Mouse (Mus musculus): ENCODE results near the gene Acap1. TPM values are rescaled to one million over a fixed set of nuclear protein-coding genes. Genes with fewer than 3 reads are reported as not detected.
A peak's percentile ranks its signal among the peaks of the same experiment; 100 is the strongest.
"Not testable (repeated sequence)": the region's sequence is repeated elsewhere in the genome, so short reads cannot be mapped to it uniquely, and the experiment has no call there.

Gene Acap1
- total RNA-seq, 1 experiment from 2014 or later, result 81.7 TPM

DNA sequence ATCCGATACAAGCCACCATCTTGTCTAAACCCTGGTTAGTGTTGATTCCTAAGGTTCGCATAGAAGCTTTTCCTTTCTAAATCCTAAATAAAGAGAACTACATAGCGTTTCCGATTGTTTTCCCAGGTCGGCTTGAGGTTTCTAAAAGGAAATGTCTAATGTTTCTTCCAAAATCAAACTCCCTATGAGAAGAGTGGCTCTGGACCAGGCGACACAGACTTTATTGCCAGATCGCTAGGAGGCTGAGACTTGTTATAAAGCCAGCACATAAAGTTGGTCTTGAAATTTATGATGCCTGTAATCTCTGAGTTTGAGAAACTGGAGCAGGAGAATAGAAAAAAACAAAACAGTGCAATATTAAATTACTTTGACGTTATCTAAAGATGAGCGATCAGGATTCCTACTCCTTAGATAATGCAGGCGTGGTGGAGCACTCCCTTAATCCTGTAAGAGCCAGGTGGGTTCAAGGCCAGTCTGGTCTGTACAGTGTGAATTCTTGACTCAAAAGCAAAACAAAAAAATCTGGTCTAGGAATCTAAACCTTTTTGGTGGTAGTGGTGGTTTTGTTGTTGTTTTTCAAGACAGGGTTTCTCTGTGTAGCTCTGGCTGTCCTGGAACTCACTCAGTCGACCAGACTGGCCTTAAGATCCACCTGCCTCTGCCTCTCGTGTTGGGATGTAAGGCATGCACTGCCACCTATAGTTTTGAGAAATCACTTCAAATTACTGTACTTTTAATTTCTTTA is 26.8 kb upstream of the Acap1 start:
- no peak for ATAC-seq (replicated peaks; ENCODE audit: low read depth, poor library complexity, severe bottlenecking)

DNA sequence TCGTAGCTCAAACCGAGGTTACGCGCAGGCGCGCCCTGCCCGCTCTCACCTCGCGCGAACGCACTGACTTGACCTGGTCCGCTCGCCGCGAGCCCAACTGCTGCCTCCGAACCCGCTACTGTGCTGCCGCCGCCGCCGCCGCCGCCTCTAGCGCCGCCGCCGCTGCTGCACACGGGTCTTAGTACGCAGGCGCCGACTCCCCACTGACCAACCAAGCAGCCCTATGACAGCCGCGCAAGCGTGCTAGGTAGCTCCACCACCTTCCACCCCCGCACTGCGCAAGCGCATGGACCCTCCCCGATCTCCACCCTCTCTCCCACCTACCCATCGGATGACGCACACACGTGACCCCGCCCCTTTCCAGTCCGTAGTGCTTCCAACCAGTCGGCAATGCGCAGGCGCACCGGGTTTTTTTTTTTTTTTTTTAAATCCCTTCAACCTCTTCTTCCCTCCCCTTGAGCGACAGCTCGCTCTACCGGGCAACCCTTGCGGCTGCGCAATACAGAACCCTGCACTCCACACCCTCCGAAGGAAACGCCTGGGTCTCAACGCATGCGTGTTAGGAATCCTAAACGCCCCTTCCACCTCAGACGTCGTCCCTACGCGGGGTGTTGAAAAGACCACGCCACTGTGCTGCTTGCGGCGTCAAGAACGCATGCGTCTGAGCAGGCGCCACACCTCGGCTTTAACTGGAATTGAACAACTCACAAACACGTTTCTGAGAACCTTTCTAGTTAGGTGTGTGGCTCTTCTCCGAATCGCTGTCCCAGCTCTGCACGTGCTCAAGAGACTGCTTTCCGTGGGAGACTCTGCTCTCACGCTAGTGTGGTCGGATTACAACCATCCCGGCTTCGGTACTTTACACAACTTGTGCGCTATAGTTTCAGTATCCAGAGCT is 26.0 kb upstream of the Acap1 start, which contains the start of gene Eif5a:
Eif5a (minus strand) TSS at position 845 of the 898 bp plus-strand sequence.
- peak; percentile 83 for ATAC-seq (replicated peaks; ENCODE audit: low read depth, poor library complexity, severe bottlenecking)

DNA sequence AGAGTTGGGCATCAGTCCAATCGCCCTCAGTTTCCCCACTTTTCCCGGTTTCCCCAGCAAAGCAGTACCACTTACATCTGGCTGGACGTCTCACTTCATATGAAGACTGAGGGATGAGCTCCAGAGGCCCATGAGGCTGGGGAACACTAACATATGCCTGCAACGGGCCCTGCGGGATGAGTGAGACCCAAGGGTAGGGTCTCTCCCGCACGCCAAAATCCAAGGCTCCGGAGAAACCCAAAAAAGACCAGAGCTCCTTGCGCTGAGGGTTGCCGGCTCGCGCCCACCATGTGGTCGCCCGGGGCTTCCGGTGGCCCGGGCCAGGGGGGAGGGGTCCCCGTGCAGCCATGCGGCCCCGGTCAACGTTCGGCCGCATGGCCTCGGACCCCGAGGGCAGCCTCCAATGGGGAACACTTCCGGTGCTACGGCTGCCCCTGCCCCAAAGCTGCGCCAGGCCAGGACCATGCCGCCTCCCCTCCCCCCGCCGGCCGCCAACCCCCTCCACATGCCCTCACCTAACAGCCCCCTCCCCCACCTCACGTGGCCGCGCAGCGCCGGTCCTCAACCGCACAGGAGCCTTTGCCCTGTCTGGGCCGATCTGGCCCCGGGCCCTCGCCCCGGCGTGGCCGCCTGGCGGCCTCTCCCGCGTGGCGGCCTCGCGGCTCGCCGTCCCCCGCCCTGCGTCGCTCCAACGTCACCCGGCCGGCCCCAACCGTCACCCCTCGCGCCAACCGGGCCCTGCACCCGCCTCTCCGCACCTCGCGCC is 25.1 kb upstream of the Acap1 start:
- no peak for ATAC-seq (replicated peaks; ENCODE audit: low read depth, poor library complexity, severe bottlenecking)

DNA sequence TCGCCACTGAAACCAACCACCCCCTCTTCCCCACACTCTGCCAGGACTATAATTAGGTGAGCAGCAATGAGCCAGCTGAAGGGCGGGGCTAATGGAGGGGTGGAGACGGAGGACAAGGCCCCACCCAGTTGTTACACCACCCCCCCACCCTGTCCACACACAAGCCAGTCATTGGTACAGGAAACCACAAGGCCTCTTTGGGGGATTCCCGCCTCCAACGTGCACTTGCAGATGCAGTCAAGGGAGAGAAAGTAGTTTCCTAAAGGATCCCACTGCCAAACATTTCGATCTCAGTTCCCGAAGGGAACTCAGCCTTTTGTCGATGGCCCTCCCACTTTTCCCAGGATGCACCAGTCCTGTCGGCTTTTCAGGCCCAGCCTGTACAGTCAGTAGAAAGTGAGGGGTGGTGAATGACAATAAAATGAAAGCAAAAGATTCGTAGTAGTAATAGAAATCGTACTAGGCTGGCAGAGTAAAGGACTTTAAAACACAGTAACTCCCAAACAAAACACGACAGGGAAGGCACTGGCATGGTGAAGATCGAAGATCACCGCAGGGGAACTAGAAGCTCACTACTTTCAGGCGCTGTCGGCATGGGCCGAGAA is 24.4 kb upstream of the Acap1 start:
- ATAC-seq (replicated peaks; ENCODE audit: low read depth, poor library complexity, severe bottlenecking), result peak; percentile 42

DNA sequence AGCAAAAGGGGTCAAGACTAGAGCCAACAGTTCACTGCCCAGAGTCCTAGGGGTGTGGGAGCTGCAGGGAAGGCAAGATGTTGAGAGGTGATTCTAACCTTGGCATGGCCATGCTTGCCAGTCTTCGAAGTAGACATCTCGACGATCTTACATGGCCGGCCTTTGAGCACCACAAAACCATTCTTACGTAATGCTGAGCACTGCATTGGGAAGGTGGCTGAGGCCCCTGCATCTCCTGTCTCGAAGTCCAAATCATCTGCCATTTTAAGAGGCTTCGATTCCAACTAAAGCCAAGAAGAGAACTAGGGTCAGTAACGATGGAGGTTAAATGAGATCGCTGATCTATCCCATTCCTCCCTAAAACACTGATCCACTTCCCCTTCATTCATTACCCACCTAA is 23.7 kb upstream of the Acap1 start:
- no peak for ATAC-seq (replicated peaks; ENCODE audit: low read depth, poor library complexity, severe bottlenecking)

DNA sequence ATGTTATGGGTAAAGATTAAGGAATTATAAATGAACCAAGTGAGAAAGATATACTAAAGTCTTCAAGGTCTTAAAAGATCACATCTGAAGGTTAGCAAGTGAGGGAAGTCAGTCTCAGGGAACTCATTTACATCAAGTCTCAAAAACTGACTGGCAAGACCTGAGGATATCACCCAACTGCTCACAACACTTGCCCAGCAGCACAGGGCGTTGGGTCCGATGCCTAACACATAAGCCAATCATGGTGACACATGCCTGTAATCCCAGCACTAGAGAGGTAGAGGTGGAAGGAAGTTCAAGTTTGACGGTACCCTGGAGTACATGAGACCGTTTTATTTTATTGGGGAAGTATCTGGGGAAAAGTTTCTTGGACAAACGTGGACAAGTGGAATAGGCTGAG is 22.8 kb upstream of the Acap1 start:
- no peak for ATAC-seq (replicated peaks; ENCODE audit: low read depth, poor library complexity, severe bottlenecking)

DNA sequence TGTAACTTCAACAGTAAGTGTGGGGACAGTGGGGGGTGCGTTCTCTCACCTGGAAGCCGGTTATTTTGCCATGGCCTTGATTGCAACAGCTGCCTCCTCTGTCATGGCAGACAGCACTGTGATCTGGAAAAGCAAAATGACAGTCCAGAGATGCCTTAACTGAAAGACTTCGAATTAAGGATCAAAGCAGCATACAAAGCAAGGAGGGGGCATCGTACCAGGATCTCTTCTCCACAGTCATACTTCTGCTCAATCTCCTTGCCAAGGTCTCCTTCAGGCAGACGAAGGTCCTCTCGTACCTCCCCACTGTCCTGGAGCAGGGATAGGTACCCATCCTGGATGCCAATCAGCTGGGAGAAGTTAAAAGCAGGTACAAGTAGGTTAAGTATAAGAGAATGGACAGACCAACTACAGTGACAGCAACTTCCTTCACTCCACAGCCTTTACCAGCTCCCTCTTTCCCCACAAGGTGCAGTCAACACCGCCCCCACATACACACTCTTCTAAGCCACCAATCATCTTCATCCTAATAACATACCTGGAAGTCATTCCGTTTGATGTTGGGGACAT is 22.1 kb upstream of the Acap1 start:
- no peak for ATAC-seq (replicated peaks; ENCODE audit: low read depth, poor library complexity, severe bottlenecking)

- not testable (repeated sequence) for ATAC-seq (replicated peaks; ENCODE audit: low read depth, poor library complexity, severe bottlenecking)
Observed at GRCm38 (mm10) chr11:69916652-69917378, 21.5 kb upstream of the Acap1 start.

DNA sequence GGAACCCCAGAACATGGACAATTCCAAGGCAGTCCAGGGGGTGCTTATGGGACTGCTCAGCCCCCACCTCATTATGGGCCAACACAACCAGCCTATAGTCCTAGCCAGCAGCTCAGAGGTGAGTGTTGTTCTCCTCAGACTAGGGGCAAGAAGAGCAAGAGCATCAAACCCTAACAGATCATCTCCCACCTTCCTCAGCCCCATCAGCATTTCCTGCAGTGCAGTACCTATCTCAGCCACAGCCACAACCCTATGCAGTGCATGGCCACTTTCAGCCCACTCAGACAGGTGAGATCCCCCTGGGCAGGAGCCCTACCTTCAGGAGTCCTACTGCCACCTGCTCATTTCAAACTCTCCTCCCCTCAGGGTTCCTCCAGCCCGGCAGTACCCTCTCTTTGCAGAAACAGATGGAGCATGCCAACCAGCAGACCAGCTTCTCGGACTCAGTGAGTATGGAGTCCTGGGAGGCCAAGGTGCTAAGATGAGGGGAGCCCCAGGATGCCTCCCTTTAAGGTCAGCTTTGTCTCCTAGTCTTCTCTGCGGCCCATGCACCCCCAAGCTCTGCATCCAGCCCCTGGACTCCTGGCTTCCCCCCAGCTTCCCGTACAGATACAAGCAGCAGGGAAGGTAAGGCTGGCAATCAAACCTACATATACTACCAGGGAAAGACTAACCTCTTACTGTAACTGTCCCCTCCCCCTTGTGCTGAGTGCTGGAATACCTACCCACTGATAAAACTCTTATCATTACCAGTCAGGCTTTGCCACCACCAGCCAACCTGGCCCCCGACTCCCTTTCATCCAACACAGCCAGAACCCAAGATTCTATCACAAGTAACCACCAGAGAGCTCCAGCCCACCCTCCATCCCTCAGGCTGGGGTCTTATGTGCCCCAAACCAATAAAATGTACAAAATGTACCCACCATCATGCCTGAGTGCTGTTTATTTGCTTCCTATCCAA is 20.6 kb upstream of the Acap1 start:
- ATAC-seq (replicated peaks; ENCODE audit: low read depth, poor library complexity, severe bottlenecking), result no peak

GRCm38 (mm10) chr11:69914917-69915430 is 19.6 kb upstream of the Acap1 start:
- no peak for ATAC-seq (replicated peaks; ENCODE audit: low read depth, poor library complexity, severe bottlenecking)

- 0 out of 2 replicates have a peak, but pooled peaks have one; percentile 2 for ATAC-seq (replicated peaks; ENCODE audit: low read depth, poor library complexity, severe bottlenecking)
Observed at GRCm38 (mm10) chr11:69914372-69914764, 19.0 kb upstream of the Acap1 start.

DNA sequence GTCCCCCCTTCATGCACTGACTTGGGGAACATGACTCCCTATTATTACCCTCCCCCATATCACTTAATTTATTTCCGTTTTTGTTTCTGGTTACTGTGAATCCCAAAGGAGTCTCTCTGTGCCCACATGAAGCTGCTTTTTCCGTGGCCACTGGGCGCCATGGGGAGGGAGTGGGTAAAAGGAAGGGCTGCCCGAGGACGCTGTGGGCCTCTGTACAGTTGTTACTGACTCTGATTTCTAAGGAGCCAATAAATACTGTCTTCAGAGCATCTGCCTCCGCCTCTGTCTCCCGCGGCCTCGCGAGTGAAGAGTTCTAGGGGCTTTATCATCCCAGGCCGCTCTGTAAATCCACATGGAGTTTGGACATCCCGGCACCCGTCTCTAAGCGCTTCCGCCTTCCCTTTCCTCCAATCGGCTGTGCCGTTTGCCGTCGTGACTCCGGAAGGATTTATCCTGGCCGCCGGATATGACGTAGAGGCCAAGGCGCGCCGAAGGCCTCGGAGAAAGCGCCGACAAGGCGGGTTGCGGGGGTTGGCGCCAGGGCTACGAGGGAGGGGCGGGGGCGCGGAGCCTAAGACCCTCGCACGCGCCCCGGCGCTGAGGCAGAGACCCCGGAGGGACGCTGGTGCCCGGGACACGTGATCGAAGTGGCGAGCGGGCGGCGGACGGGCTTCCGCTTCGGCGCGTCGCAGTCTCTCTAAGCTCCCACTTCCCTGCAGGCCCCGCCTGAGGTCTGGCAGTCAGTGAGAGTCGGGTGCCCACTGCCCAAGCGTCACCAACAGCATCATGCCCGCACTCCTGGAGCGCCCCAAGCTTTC is 18.4 kb upstream of the Acap1 start, which contains the start of gene Gps2:
Gps2 (plus strand) TSS at position 335 of the 818 bp plus-strand sequence.
- ATAC-seq (replicated peaks; ENCODE audit: low read depth, poor library complexity, severe bottlenecking), result peak; percentile 83

GRCm38 (mm10) chr11:69912716-69913530 is 17.6 kb upstream of the Acap1 start:
- ATAC-seq (replicated peaks; ENCODE audit: low read depth, poor library complexity, severe bottlenecking), result no peak

- ATAC-seq (replicated peaks; ENCODE audit: low read depth, poor library complexity, severe bottlenecking), result no peak
Observed at GRCm38 (mm10) chr11:69911701-69912100, 16.4 kb upstream of the Acap1 start.

DNA sequence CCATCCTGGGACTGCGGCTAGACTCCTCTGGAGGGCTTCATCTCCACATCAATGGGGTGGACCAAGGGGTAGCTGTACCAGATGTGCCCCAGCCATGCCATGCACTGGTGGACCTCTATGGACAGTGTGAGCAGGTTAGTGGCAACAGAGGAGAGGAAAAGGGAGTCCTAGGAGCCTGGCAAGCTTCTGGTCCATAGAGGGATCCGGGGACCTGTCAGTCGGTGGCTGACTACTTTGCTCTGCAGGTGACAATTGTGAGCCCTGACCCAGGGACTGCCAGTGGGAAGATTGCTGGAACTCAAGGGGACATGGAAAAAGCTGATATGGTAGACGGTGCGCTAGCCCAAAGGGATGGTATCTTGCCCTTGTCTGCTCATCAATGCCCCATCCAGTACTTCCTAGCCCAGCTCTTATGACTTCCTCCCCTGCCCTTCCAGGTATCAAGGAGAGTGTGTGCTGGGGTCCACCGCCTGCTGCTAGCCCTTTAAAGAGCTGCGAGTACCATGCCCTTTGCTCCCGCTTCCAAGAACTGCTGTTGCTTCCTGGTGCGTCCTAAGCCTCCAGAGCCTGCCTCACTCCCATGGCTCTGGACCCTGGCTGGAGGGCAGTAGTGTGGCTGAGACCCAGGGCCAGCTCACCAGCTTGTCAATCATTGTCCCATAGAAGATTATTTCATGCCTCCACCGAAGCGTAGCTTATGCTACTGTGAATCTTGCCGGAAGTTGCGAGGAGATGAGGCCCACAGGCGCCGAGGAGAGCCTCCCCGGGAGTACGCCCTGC is 15.6 kb upstream of the Acap1 start:
- ATAC-seq (replicated peaks; ENCODE audit: low read depth, poor library complexity, severe bottlenecking), result no peak
